Mouse (Mus musculus) heart, postnatal 0 days (tissue): ENCODE measurements at regions not wholly inside any gene's neighbourhood (a gene's known extent, or its start where the extent isn't known, plus 50 kb on each side); places are given as distances from the start of the nearest gene placed in this dataset.

Experiments used
- CTCF ChIP-seq: IDR thresholded peaks from 2 replicates; pipeline ENCODE4 v1.5.1; 2016; ENCODE audit warnings: antibody characterized with exemption, control low read depth, low read depth
- EP300 ChIP-seq: IDR thresholded peaks from 2 replicates; pipeline ENCODE4 v1.6.1; 2016; ENCODE audit warnings: antibody characterized with exemption, low read depth

DNA sequence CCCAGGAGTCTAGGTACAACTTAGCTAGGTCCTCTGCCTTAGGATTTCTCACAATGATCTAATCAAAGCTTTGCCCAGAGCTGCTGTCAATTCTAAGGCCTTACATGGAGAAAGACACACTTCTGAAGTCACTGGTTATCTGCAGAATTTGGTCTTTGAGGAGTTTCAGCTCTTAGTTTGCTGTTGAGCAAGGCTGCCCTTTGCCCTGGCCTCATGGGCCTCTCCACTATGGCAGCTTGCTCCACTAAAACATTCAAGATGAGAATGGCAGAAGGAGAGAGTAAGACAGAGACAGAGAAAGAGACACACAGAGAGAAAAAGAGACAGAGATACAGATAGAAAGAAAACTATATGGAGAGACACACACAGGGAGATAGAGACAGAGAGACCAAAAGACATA is 75.7 kb downstream of the Rpusd4 start:
- no peak for TF ChIP-seq EP300
- no peak for TF ChIP-seq CTCF
